Mouse (Mus musculus): ENCODE data around the gene 1700123L14Rik. TPM values are rescaled to one million over a fixed set of nuclear protein-coding genes. Genes with fewer than 3 reads are reported as not detected.
A peak's percentile ranks its signal among the peaks of the same experiment; 100 is the strongest.

The 1700123L14Rik gene
- polyA plus RNA-seq, 1 experiment from 2014 or later = 0.10 TPM

DNA sequence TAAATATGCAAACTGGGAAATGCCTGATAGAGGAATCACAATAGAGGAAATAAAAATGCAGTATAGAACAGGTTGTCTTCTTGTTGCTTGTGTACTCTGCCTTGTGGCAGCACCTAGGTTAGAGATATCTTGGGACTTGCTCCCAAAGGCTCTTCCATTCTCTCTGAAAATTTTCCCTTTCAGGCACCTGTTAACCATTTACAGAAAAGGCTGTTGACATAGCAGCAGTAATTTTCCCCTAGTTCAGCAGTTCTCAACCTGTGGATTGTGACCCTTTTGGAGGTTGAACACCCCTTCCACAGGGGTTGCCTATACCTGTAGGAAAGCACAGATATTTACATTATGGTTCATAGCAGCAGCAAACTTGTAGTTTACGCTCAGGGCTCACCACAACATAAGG is 22.7 kb downstream of the 1700123L14Rik start:
- Histone ChIP-seq H3K4me1 (ENCODE audit: control insufficient read depth, insufficient read depth, low read length) (no peaks in the 10 kb centered on the region), H3K9ac (ENCODE audit: low read length) (no peak overlapping the region), H3K27ac (ENCODE audit: low read length) (no peak overlapping the region), H3K9me3 (replicated peaks; ENCODE audit: control insufficient read depth, low read length) (no peaks in the 10 kb centered on the region), H3K4me3 (replicated peaks; ENCODE audit: low read length) (no peak overlapping the region), H3K27me3 (ENCODE audit: control insufficient read depth, insufficient read depth, low read length) (no peaks in the 10 kb centered on the region), H3K36me3 (ENCODE audit: control insufficient read depth, insufficient read depth, low read length) (no peaks in the 10 kb centered on the region), H3K4me2 (ENCODE audit: low read depth, low read length) (no peak overlapping the region)
- no peak for ATAC-seq (ENCODE audit: insufficient read depth, low FRiP score)
- 66% methylated on average over 1 of the region's 1 CpGs for WGBS

DNA sequence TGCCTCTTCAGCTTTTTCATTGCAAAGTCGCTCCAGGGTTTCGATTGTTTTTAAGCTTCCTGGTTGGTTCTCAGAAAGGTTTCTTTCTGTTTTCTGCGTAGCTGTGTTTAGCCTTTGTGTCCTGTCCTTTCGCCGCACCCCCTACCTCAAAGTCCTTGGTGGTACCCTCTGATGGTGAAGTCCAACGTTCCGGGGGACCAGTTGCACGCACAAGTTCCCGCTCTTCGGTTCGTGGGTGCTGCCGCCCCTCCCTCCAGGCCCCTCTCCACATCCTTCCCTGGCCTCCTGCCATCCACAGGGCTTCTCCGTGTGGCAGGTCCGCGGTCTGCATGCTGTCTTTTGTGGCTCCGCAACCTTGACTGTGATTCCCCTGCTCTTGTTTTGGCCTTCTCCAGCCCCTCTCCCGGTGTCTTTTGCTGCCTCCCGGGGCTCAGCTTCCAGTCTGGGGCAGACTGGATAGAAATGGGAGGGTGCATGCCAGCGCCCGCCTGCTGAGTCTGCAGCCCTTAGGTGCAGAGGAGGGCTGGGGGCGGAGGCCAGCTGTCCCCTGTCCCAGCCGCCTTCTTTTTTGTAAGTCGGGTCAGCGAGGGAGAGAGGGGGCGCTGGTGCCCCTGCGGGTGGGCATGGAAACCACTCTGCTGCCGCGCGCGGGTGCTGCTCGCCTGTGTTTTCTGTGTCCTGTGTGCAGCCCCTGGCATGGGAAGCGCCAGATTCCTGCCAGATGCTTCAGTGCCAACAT is 49.3 kb downstream of the 1700123L14Rik start:
- H3K9ac ChIP-seq (ENCODE audit: low read length) = peak overlapping the region; percentile 75
- H3K4me1 ChIP-seq (ENCODE audit: control insufficient read depth, insufficient read depth, low read length) = 0 out of 2 replicates have a peak, but pooled peaks cover 3% of the 10 kb centered on the region
- no peaks in the 10 kb centered on the region for H3K36me3 ChIP-seq (ENCODE audit: control insufficient read depth, insufficient read depth, low read length)
- no peaks in the 10 kb centered on the region for H3K9me3 ChIP-seq (replicated peaks; ENCODE audit: control insufficient read depth, low read length)
- under 1% methylated on average over 32 of the region's 32 CpGs for WGBS
- peak; percentile 68; the same call in 1 of the 2 replicates for ATAC-seq (ENCODE audit: insufficient read depth, low FRiP score)
- H3K27me3 ChIP-seq (ENCODE audit: control insufficient read depth, insufficient read depth, low read length) = no peaks in the 10 kb centered on the region
- H3K27ac ChIP-seq (ENCODE audit: low read length) = 0 out of 2 replicates have a peak overlapping the region, but pooled peaks have one; percentile 8
- peak overlapping the region; percentile 80 for H3K4me2 ChIP-seq (ENCODE audit: low read depth, low read length)
- peak overlapping the region; percentile 62 for H3K4me3 ChIP-seq (replicated peaks; ENCODE audit: low read length)

DNA sequence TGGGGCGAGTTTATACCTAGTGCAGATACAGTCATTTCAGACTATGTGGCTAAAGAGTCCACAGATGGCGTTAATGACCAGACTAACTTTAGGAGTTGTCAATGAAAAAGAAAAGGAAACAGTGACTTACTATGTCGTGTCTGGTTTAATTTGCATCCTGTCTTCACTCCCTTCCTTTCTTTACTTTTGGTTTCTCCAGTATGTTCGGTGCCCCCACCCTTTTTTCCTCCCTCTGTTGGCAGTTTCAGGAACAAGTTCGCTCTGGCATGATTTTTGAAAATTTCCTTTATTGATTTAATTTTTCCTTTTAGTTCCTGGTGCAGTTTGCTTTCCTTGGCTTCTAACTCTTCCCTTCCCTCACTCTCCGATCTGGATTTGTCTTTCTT is 49.9 kb downstream of the 1700123L14Rik start:
- Histone ChIP-seq H3K27me3 (ENCODE audit: control insufficient read depth, insufficient read depth, low read length) (no peaks in the 10 kb centered on the region), H3K27ac (ENCODE audit: low read length) (0 out of 2 replicates have a peak overlapping the region, but pooled peaks have one; percentile 8), H3K36me3 (ENCODE audit: control insufficient read depth, insufficient read depth, low read length) (no peaks in the 10 kb centered on the region), H3K9ac (ENCODE audit: low read length) (peak overlapping the region; percentile 75), H3K4me1 (ENCODE audit: control insufficient read depth, insufficient read depth, low read length) (0 out of 2 replicates have a peak, but pooled peaks cover 3% of the 10 kb centered on the region), H3K9me3 (replicated peaks; ENCODE audit: control insufficient read depth, low read length) (no peaks in the 10 kb centered on the region), H3K4me2 (ENCODE audit: low read depth, low read length) (peak overlapping the region; percentile 80), H3K4me3 (replicated peaks; ENCODE audit: low read length) (peak overlapping the region; percentile 62)
- ATAC-seq (ENCODE audit: insufficient read depth, low FRiP score) = no peak
- 8% methylated on average over 6 of the region's 6 CpGs for WGBS

Other genes with a start within 250 kb of the 1700123L14Rik start
- gene Fam19a1, start 53.1 kb downstream of the 1700123L14Rik start, polyA plus RNA-seq (2015; fragmentation: Nextera tagmentation; extraction: Ambion mirVana) = 6.7 and 7.0 TPM in 2 replicates